Mouse (Mus musculus) adipose tissue, adult 10 weeks (tissue): ENCODE measurements around the gene Bcl9. TPM values are rescaled to one million over a fixed set of nuclear protein-coding genes. Genes with fewer than 3 reads are reported as not detected.

Experiments used
- polyA plus RNA-seq: library from polyadenylated mRNA; stranded (reverse); fragments of 350-450 nt; fragmentation: Illumina TruSeq; extraction: RNeasy Lipid Tissue Mini Kit (QIAGEN cat#74804); gene quantifications from one replicate; pipeline ENCODE4 v1.2.3, GENCODE M21; 2014; ENCODE audit warnings: low read depth, low replicate concordance

The Bcl9 gene
- 13.9 TPM for polyA plus RNA-seq

DNA sequence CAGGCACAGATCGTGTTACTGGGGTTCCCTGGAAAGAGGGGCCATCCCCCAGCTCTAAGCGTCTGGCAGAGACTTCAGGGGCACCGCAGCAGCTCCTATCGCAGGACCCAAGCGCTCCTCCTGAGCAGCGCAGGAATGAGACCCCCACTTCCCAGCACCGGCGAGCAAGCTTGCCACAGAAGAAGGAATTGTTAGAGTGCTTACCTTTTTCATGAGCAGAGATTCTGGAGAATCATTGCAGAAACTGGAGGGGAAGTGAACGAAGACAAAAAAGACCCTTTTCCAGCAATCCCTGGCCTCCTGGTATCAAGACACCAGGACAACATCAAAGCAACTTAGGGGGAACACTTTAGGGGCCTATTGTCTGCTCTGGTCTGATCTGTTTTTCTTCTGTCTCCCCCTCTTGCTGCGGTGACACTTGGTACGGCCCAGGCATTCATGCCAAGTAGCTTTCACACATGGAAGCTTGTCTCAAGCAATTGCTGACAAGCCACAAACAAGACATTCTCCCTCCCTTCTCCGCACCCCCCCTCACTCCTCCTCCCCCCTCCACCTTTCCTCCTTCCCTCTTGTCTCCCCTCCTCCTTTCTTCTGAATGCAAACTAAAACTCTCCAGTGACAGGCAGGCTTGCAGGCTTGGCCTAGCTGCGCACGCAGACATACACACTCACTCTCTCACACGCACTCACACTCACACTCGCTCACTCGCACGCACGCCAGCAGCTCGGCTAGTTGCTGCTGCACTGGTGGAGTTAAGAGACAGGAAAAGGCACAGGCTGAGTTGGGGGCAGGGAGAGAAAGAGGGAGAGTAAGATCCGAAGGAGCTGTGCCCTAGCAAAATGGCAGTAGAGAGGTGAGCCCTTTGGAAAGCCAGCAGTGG lies at the start of gene Bcl9:
Gene Bcl9 (minus strand): TSS at position 365 of the 880 bp plus-strand sequence.

DNA sequence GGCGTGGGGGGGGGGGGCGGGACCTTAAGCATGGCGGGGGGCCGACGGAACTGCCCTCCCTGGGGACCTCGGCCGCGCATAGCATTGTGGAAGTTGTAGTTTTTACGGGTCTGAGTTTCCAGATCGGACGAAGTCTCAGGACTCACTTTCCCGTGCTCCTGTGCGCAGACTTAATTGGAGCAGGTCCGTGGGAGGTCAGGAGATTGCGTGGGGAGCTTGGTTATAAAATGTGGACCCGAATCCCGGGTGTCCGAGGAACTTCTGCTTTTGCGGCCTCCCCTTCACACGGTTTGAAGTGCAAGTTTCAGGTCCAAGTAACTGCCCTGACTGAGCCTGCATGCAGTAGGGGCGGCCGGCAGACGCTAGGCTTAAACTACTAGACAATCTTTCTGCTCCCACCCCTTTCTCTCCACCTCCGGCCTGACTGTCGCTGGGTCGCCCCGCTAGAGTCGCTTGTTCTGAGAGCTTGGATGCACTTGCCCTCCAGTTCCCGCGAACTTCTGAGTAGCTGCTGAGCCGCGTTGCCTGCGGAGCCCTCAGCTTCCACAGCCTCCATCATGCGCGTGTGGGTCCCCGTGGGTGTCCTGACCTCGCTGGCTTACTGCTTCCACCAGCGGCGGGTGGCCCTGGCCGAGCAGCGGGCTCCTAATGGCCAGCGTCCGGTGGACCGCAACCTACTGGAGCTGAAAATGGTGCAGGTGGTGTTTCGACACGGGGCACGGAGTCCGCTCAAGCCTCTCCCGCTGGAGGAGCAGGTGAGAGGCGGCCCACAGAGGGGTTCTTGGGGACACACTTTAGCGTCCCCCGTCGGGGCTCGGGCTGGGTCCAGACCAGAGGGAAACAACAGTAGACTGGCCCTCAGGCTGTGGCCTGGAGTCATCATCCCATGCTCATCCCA lies 138.9 kb downstream of the Bcl9 start, which contains the start of gene Acp6:
Gene Acp6 (plus strand): TSS at position 167 of the 898 bp plus-strand sequence.

Other genes starting within 250 kb of the Bcl9 start
- gene Acp6, start 139.1 kb downstream of the Bcl9 start, polyA plus RNA-seq: 43.2 TPM
- not detected for gene Olfr1402, start 124.1 kb upstream of the Bcl9 start, polyA plus RNA-seq